Mouse (Mus musculus) neural tube, embryonic 14.5 days (tissue): ENCODE results near the gene Hist1h4b. TPM values are rescaled to one million over a fixed set of nuclear protein-coding genes. Genes with fewer than 3 reads are reported as not detected.
"Not testable (repeated sequence)": the region's sequence is repeated elsewhere in the genome, so short reads cannot be mapped to it uniquely, and the experiment has no call there.

Experiments used
- ATAC-seq: fragments of 200-750 bp; cut with Nextera tagmentation; 2 replicates; pipeline ENCODE4 v1.8.0; 2017; ENCODE audit warnings: low read depth, mild to moderate bottlenecking, moderate TSS enrichment, moderate library complexity
- H3K27ac ChIP-seq: fragments of 300-500 bp; sonication (generic); 2 replicates; pipeline ENCODE4 v1.5.1; 2014; ENCODE audit warnings: low read depth, mild to moderate bottlenecking, control low read depth, low read length, moderate library complexity, mixed read lengths
- H3K27me3 ChIP-seq: fragments of 300-500 bp; sonication (generic); 2 replicates; pipeline ENCODE4 v1.6.1; 2014; ENCODE audit warnings: low read length; ENCODE audit not compliant: control insufficient read depth, insufficient read depth
- H3K36me3 ChIP-seq: fragments of 300-500 bp; sonication (generic); 2 replicates; pipeline ENCODE4 v1.6.1; 2014; ENCODE audit warnings: low read length, mixed read lengths; ENCODE audit not compliant: control insufficient read depth, insufficient read depth
- H3K4me1 ChIP-seq: fragments of 300-500 bp; sonication (generic); 2 replicates; pipeline ENCODE4 v1.6.1; 2014; ENCODE audit warnings: low read length; ENCODE audit not compliant: control insufficient read depth, insufficient read depth
- H3K4me2 ChIP-seq: fragments of 300-500 bp; sonication (generic); 2 replicates; pipeline ENCODE4 v1.6.1; 2014; ENCODE audit warnings: mild to moderate bottlenecking, low read depth, low read length, control low read depth
- H3K4me3 ChIP-seq: fragments of 300-500 bp; sonication (generic); 2 replicates; pipeline ENCODE4 v1.5.1; 2014; ENCODE audit warnings: low read depth, low read length, control low read depth, mixed read lengths
- H3K9ac ChIP-seq: fragments of 300-500 bp; sonication (generic); replicated peaks from 2 replicates; pipeline ENCODE4 v1.6.1; 2014; ENCODE audit warnings: low read depth, mild to moderate bottlenecking, control low read depth, low read length, mixed read lengths
- H3K9me3 ChIP-seq: fragments of 300-500 bp; sonication (generic); 2 replicates; pipeline ENCODE4 v1.6.1; 2016; ENCODE audit warnings: low read length; ENCODE audit not compliant: control insufficient read depth
- WGBS: fragments of 180-500 bp; shearing (Covaris S2); extraction: QIAGEN DNeasy Blood & Tissue Kit; methylation state at CpG from one replicate; pipeline ENCODE4 v1.1.7; 2014; 5-methylcytosine and 5-hydroxymethylcytosine counted together
- polyA plus RNA-seq: library from polyadenylated mRNA; unstranded; fragments of >200 nt; fragmentation: Nextera tagmentation; extraction: Ambion mirVana; gene quantifications from 2 replicates; pipeline ENCODE4 v1.2.1, GENCODE M21; 2014

Hist1h4b gene
- polyA plus RNA-seq, 1 experiment from 2014 or later = 1.8 TPM

DNA sequence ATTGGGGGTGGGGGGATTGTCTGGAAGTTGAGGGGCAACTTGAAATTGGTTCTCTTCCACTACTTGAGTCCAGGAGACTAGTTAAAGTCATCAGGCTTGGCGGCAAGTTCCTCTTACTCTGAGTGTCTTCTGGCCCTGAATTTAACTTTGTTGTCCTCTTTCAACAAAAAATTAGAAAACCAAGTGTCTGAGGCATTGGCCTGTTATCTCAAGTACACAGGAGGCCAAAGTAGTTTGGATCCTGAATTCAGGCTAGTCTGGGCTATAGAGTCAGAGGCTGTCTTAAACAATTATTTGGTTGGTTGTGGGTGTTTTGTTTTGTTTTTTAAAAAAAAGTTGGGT lies 8.3 kb downstream of the Hist1h4b start:
- no peak overlapping the region for H3K27ac ChIP-seq
- no peak overlapping the region for H3K9ac ChIP-seq
- H3K4me2 ChIP-seq = no peak overlapping the region
- H3K4me1 ChIP-seq = peaks cover 7% of the 10 kb centered on the region
- H3K27me3 ChIP-seq = no peaks in the 10 kb centered on the region
- no peak for ATAC-seq
- H3K9me3 ChIP-seq = no peaks in the 10 kb centered on the region
- 65% methylated on average over 1 of the region's 1 CpGs for WGBS
- no peak overlapping the region for H3K4me3 ChIP-seq
- no peaks in the 10 kb centered on the region for H3K36me3 ChIP-seq

DNA sequence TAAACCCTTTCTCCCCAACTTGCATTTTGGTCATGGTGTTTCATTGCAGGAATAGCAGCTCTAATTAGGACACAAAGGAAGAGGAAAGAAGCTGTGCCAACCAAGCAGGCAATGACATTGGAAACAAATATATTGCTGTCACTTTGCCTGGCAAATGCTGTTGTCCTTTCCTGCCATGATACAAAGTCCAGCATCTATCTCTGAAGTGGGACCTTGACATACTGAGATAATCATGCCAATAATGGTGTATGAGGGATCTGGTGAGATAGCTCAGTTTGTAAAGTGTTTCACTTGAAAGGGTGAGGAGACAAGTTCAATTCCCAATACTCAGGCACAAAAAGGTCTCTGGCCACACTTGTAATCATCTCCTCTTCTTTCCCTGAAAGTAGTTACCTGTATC lies 10.0 kb downstream of the Hist1h4b start:
- H3K4me1 ChIP-seq = peaks cover 7% of the 10 kb centered on the region
- no peaks in the 10 kb centered on the region for H3K9me3 ChIP-seq
- H3K36me3 ChIP-seq = no peaks in the 10 kb centered on the region
- ATAC-seq = no peak
- no peak overlapping the region for H3K9ac ChIP-seq
- H3K27ac ChIP-seq = no peak overlapping the region
- no peaks in the 10 kb centered on the region for H3K27me3 ChIP-seq
- H3K4me3 ChIP-seq = no peak overlapping the region
- H3K4me2 ChIP-seq = no peak overlapping the region

GRCm38 (mm10) chr13:23768834-23769397 lies 12.1 kb downstream of the Hist1h4b start:
- Histone ChIP-seq H3K4me3 (no peak overlapping the region), H3K9me3 (no peaks in the 10 kb centered on the region), H3K27me3 (no peaks in the 10 kb centered on the region), H3K36me3 (no peaks in the 10 kb centered on the region), H3K4me2 (no peak overlapping the region), H3K9ac (no peak overlapping the region), H3K27ac (no peak overlapping the region), H3K4me1 (peaks cover 10% of the 10 kb centered on the region)
- WGBS = 44% methylated on average over 5 of the region's 5 CpGs
- no peak for ATAC-seq

GRCm38 (mm10) chr13:23769613-23770012 lies 12.8 kb downstream of the Hist1h4b start, which contains the start of gene Trim38:
Gene Trim38 (plus strand): TSS chr13:23769913.
- H3K27ac ChIP-seq, ATAC-seq, H3K4me1 ChIP-seq, H3K36me3 ChIP-seq, H3K27me3 ChIP-seq, H3K9ac ChIP-seq, H3K9me3 ChIP-seq, H3K4me2 ChIP-seq, H3K4me3 ChIP-seq: not testable (repeated sequence)
- 89% methylated on average over 2 of the region's 2 CpGs for WGBS

- Histone ChIP-seq H3K4me1 (0 out of 2 replicates have a peak, but pooled peaks cover 3% of the 10 kb centered on the region), H3K4me3 (no peak overlapping the region), H3K9me3 (no peaks in the 10 kb centered on the region), H3K36me3 (no peaks in the 10 kb centered on the region), H3K4me2 (peak overlapping the region; percentile 40), H3K9ac (no peak overlapping the region), H3K27ac (no peak overlapping the region), H3K27me3 (no peaks in the 10 kb centered on the region)
- WGBS = 30% methylated on average over 21 of the region's 21 CpGs
- peak; percentile 93 for ATAC-seq
Measured at GRCm38 (mm10) chr13:23772561-23773313, 15.9 kb downstream of the Hist1h4b start.

- 94% methylated on average over 7 of the region's 7 CpGs for WGBS
- no peaks in the 10 kb centered on the region for H3K27me3 ChIP-seq
- H3K9me3 ChIP-seq = no peaks in the 10 kb centered on the region
- ATAC-seq = no peak
- H3K9ac ChIP-seq = no peak overlapping the region
- no peak overlapping the region for H3K4me2 ChIP-seq
- no peaks in the 10 kb centered on the region for H3K4me1 ChIP-seq
- H3K4me3 ChIP-seq = no peak overlapping the region
- H3K36me3 ChIP-seq = no peaks in the 10 kb centered on the region
- H3K27ac ChIP-seq = no peak overlapping the region
Measured at GRCm38 (mm10) chr13:23778339-23778738, 21.5 kb downstream of the Hist1h4b start.

DNA sequence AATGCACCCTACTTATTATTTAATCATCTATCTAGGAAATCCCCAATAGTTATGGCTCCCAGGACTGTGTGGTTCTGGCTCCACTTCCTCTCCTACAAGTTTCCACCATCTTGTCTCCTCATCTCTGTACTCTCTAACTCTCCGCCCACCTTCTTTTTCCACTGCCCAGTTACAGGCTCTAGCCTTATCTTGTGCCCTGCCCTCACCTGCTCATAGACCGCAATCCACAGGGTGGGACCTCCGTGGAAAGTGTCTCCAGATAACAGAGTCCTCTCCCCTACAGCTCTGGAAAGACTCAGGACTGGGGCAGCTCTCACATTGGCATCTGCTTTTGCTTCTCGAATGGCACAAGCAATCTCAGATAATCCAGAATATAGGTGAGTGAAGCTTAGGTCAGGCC lies 22.2 kb downstream of the Hist1h4b start:
- Histone ChIP-seq H3K27me3 (no peaks in the 10 kb centered on the region), H3K4me3 (no peak overlapping the region), H3K4me1 (no peaks in the 10 kb centered on the region), H3K27ac (no peak overlapping the region), H3K9me3 (no peaks in the 10 kb centered on the region), H3K9ac (no peak overlapping the region), H3K4me2 (no peak overlapping the region), H3K36me3 (no peaks in the 10 kb centered on the region)
- WGBS = 89% methylated on average over 4 of the region's 4 CpGs
- ATAC-seq = no peak

DNA sequence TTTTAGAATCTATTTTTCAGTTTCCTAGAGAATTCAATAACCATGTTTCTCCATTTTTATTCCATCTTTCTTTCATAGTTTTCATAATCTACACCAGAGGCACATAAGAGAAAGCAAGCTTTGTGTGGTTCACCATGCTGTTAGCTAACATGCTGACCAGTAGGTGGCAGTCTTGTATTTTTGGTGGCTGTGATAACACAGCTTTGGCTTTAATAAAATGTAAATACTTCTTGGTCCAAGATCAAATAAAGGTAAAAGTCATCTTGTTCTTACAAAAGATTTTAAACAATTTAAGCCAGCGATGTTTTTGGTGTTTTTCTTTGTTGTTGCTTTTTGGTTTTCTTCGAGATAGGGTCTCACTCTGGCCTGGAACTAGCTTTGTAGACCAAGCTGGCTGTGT lies 35.7 kb downstream of the Hist1h4b start:
- Histone ChIP-seq H3K4me1 (no peaks in the 10 kb centered on the region), H3K9ac (no peak overlapping the region), H3K9me3 (no peaks in the 10 kb centered on the region), H3K4me2 (no peak overlapping the region), H3K36me3 (no peaks in the 10 kb centered on the region), H3K27ac (no peak overlapping the region), H3K4me3 (no peak overlapping the region), H3K27me3 (no peaks in the 10 kb centered on the region)
- 49% methylated on average over 2 of the region's 2 CpGs for WGBS
- peak; percentile 88 for ATAC-seq

- Histone ChIP-seq H3K9me3 (no peaks in the 10 kb centered on the region), H3K27me3 (no peaks in the 10 kb centered on the region), H3K27ac (no peak overlapping the region), H3K4me2 (no peak overlapping the region), H3K9ac (no peak overlapping the region), H3K36me3 (no peaks in the 10 kb centered on the region), H3K4me1 (no peaks in the 10 kb centered on the region), H3K4me3 (no peak overlapping the region)
- WGBS = 85% methylated on average over 5 of the region's 5 CpGs
- ATAC-seq = no peak
Measured at GRCm38 (mm10) chr13:23799405-23799804, 42.6 kb downstream of the Hist1h4b start.
